Mouse (Mus musculus) adipose tissue, adult 10 weeks (tissue): Measurements from ENCODE around the gene Tmem98. TPM values are rescaled to one million over a fixed set of nuclear protein-coding genes. Genes with fewer than 3 reads are reported as not detected.

Experiments
- polyA plus RNA-seq: library from polyadenylated mRNA; stranded (reverse); fragments of 350-450 nt; fragmentation: Illumina TruSeq; extraction: RNeasy Lipid Tissue Mini Kit (QIAGEN cat#74804); gene quantifications from one replicate; pipeline ENCODE4 v1.2.3, GENCODE M21; 2014; ENCODE audit warnings: low read depth, low replicate concordance

The Tmem98 gene
- polyA plus RNA-seq: 14.3 TPM

GRCm38 (mm10) chr11:80809993-80810821, at the start of gene Tmem98:
TSS of gene Tmem98 (plus strand) at chr11:80810175.

DNA sequence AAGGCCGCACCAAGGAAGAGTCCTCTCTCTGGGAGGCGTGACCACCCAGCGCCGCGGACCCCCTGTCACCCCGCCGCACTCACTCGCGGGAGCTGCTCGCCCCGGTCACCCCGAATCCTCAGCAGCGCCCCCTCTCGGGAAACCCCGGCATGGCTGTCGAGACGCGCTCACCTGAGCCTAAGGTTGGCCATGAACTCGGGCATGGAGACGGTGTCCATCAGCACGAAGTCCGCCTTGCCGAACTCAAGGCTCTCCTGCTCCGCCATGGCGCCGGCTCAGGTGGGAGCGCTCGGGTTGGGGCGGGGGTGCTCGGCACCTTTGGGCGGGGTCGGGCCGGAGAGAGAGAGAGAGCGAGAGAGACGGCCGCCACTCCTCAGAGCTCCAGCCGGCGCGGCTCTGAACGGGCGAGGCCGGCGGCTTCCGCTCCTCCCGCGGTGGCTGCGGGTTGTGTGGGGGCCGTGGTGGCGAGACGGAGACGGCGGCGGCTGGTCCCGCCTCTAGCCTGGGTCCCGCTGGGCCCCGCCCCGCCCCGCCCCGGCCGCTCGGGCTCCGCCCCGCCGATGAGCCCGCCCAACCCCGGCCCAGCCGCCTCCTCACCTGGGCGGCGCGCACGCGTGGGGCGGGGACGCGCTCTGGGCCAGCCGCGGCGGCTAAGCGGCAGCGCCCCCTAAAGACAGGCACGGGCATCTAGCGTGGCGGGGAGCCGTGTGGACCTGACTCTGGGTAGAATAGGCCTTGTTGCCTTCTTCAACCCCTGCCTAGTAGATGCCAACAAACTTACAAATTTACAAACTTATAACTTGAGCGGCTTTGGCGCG, 30.2 kb upstream of the Tmem98 start, which contains the start of gene Myo1d:
Gene Myo1d, minus strand, starts transcription at position 499 of the 818 bp plus-strand sequence.

DNA sequence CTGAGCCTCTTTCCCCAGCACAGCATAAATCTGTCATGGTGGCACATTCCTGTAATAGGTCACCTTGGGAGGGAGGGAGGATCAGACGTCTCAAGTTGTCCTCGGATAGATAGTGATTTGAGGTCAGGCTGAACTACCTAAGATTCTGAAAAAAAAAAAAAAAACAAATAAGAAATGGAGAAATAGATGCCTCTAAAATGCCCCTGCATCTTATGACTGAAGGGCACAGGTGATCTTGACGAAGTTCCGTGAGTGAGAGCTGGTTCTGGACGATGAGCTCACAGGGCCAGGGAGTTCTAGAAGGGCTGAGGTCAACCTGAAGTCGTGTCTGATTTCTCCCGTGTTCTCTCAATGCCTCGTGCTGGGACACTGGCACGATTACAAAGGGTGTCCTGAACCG, 48.1 kb downstream of the Tmem98 start, which contains the start of gene Spaca3:
Gene Spaca3, plus strand, starts transcription at position 301 of the 400 bp plus-strand sequence.

Other genes starting within 250 kb of the Tmem98 start
- gene Myo1d, start 30.1 kb upstream of the Tmem98 start, polyA plus RNA-seq: 20.3 TPM
- 3.2 TPM for gene Spaca3, start 48.2 kb downstream of the Tmem98 start, polyA plus RNA-seq